Mouse (Mus musculus) spleen, adult 10 weeks (tissue): ENCODE data around the gene Afmid. TPM values are rescaled to one million over a fixed set of nuclear protein-coding genes. Genes with fewer than 3 reads are reported as not detected.

Source experiments
- polyA plus RNA-seq: library from polyadenylated mRNA; stranded (reverse); fragments of 350-450 nt; fragmentation: Illumina TruSeq; extraction: RNeasy Lipid Tissue Mini Kit (QIAGEN cat#74804); gene quantifications from one replicate; pipeline ENCODE4 v1.2.3, GENCODE M21; 2015; ENCODE audit warnings: low replicate concordance; ENCODE audit not compliant: insufficient read depth

Afmid gene
- 18.5 TPM for polyA plus RNA-seq

DNA sequence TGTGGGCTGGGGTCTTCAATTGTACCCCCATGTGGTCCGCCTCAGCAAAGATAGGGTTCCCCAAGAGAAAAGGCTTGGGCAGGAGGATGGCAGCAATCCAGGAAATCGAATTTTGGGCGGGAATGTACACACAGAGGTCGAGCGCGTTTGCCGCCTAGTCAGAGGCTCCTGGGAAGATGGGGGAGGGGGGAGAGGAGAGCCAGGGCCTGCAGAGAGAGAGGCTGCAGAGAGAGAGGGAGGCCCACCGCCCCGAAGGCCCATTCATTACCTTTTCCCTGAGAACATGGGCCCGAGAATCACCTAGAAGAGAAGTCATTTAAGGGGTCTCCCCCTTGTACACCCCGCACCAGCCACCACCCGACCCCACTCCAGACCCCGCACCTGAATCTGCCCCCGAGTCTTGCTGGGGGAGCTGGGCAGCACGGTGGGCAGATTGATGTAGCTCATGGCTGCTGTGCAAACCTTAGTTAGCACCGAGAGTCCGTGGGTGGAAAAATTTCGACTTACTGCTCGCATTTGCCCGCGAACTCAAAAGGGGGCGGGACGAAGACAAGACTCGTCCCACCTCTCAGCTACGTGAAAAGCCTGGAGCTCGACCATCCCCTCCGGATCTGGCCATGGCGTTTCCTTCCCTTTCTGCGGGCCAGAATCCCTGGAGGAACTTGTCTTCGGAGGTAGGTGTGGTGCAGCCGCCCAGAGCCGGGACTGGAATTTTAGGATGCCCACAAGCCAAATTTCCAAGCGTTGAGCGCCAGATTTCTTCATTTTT is at the start of gene Afmid, which contains the start of gene Tk1:
TSS of gene Afmid (plus strand) at position 592 of the 769 bp plus-strand sequence.
TSS of gene Tk1 (minus strand) at position 760 of the 769 bp plus-strand sequence.

DNA sequence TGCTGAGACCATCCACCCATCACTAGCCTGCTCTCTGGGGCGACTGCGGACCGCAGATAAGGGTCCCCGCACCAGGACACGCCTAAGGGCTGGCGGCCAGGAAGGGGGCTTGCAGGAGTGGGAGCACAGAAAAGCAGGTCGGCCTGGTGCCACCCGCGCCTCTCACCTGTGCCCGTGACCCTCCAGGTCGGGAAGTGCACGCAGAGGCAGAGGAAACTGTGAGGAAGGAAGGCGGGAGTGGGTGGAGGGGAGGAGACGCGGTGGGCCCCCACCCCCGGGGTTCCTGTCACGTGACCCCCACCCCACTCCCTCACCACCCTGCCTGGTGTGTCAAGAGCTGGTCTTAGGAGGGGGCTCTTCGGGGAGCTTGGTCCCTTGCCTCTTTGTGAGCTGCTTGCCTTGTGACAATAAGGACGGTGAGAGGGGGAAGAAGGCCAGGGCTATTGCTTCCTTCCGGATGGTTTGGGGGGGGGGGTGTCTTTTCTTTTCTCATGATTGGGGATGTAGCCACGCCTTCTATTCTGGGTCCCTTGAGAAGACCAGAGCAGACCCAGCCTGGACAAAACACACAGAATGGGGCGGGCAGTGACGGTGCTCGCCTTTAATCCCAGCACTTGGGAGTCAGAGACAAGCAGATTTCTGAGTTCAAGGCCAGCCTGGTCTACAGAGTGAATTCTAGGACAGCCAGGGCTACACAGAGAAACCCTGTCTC is 43.6 kb upstream of the Afmid start, which contains the start of the genes Tmc8 and Tmc6:
TSS of gene Tmc8 (plus strand) at position 84 of the 712 bp plus-strand sequence.
TSS of gene Tmc6 (minus strand) at position 206 of the 712 bp plus-strand sequence.

DNA sequence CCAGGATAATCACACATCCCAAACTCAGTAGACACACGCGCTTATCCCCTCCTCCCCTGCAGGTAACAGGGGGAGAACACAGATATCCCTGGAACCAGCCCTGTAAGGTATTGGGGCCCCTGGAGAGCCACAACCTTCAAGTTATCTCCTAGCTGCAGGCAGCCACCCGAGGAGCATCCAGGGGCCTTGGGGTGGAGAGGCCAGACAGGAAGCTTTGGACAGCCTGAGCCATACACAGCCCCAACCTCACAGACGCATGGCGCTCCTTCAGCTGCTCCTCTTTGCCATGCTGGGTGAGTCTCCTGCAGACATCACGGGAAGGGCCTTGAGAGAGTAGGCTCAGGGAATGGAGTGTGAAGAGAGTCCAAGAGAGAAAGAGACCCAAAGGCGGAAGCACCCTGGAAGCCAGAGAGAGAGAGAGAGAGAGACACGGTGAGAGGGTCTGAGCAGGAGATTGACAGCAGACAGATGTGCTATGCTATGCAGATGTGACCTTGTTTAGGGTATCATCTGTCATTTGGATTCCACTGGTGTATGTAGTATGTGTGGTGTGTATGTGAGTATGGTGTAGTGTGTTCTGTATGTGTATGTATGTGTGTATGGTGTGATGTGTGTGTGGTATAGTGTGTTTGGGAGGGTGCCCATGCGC is 28.1 kb upstream of the Afmid start, which contains the start of gene 6030468B19Rik:
TSS of gene 6030468B19Rik (plus strand) at position 150 of the 649 bp plus-strand sequence.

GRCm38 (mm10) chr11:117809407-117810311 is 16.1 kb upstream of the Afmid start, which contains the start of the genes Gm20708 and Syngr2:
Gene Gm20708 (plus strand): TSS chr11:117809668.
Gene Syngr2 (plus strand): TSS chr11:117809668.

DNA sequence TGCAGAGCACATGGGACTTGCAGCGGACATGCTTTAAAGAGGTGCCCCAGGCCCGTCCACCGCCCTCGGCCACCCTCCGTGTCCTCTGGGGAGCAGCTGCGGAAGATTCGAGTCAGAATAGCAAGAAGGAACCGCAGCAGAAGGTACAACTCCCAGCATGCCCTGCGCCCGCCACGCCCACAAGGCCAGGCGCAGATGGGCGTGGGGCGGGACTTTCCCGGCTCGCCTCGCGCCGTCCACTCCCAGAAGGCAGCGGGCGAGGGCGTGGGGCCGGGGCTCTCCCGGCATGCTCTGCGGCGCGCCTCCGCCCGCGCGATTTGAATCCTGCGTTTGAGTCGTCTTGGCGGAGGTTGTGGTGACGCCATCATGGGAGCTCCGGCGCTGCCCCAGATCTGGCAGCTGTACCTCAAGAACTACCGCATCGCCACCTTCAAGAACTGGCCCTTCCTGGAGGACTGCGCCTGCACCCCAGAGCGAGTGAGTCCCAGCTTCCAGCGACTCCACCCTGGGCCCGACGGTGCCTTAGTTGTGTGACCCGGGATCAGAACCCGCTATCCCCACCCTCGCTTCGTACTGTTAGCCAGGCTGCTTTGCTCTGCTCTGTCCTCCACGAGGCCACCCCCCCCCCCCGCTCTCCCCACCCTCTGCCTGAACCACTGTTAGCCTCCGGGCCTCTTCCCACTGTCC is 23.4 kb downstream of the Afmid start, which contains the start of gene Birc5:
TSS of gene Birc5 (plus strand) at position 267 of the 687 bp plus-strand sequence.

DNA sequence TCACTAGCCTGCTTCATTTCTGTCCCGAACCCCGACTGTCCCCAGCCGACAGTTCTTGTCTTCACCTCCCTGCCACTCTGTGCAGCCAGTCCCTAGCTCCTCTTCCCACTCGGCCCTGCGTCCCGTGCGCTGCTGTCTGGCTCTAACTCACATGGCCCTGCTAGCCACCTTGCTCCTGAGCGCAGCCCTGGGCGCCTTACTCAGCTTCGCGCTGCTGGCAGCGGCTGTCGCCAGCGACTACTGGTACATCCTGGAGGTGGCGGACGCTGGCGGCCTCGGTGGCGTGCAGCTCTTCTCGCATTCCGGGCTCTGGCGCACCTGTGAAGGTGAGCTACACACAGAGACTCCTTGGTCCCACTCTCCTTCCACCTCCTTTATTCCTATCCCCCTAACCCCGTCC is 34.9 kb downstream of the Afmid start, which contains the start of gene Tmem235:
TSS of gene Tmem235 (plus strand) at position 152 of the 400 bp plus-strand sequence.

DNA sequence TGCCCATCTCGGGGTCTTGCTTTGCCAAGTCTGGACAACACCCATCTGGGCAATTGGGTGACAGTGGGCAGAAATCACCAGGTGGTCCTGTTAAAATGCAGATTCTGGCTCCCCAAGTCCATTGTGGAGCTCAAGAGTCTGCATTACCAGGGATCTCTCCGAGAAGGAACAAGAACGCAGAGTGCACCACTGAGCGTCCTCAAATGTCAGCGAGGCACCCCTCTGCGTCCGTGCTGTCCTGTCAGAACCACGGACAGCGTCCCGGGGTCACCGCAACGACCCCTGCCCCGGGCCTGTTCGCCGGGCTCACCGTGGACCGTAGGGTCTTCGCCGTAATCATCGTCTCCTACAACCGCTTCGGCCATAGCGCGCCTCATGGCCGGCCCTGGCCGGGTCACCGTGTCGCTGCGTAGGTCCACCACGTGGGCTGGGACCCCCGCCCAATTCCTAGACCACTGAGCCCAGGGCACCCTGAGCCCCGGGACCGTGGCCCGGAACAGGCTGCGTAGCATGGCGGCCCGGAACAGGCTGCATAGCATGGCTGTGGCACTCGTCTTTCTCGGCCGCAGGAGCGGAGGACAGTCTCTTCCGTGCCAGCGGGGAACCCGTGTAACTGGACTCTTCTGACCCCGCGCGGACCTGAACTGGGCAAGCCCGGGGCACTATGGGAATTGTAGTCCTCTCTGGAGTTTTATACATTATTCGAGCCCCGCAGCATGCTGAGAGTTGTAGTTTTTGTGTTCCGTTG is 47.3 kb downstream of the Afmid start, which contains the start of gene Tha1:
TSS of gene Tha1 (minus strand) at position 621 of the 748 bp plus-strand sequence.

Other genes with a start within 250 kb of the Afmid start
- 26.1 TPM for gene Tnrc6c, start 171.6 kb upstream of the Afmid start, polyA plus RNA-seq
- gene Tmc8, start 43.8 kb upstream of the Afmid start, polyA plus RNA-seq = 9.9 TPM
- gene Tmc6, start 43.7 kb upstream of the Afmid start, polyA plus RNA-seq = 66.0 TPM
- gene 6030468B19Rik, start 28.3 kb upstream of the Afmid start, polyA plus RNA-seq = 0.77 TPM
- gene Gm20708, start 16.3 kb upstream of the Afmid start, polyA plus RNA-seq = 9.4 TPM
- gene Syngr2, start 16.3 kb upstream of the Afmid start, polyA plus RNA-seq = 92.3 TPM
- gene Tk1, start 168 bp downstream of the Afmid start, polyA plus RNA-seq = 27.2 TPM
- gene Birc5, start 23.3 kb downstream of the Afmid start, polyA plus RNA-seq = 45.7 TPM
- not detected for gene Tmem235, start 34.8 kb downstream of the Afmid start, polyA plus RNA-seq
- 3.8 TPM for gene Tha1, start 47.6 kb downstream of the Afmid start, polyA plus RNA-seq
- gene Socs3, start 144.1 kb downstream of the Afmid start, polyA plus RNA-seq = 8.3 TPM
- gene Pgs1, start 160.4 kb downstream of the Afmid start, polyA plus RNA-seq = 21.2 TPM